Mouse (Mus musculus): ENCODE measurements around the gene Eif2ak4. TPM values are rescaled to one million over a fixed set of nuclear protein-coding genes. Genes with fewer than 3 reads are reported as not detected.

Gene Eif2ak4
- total and polyA plus RNA-seq, 3 experiments = 16.1 to 22.3 (median 18.1) TPM

DNA sequence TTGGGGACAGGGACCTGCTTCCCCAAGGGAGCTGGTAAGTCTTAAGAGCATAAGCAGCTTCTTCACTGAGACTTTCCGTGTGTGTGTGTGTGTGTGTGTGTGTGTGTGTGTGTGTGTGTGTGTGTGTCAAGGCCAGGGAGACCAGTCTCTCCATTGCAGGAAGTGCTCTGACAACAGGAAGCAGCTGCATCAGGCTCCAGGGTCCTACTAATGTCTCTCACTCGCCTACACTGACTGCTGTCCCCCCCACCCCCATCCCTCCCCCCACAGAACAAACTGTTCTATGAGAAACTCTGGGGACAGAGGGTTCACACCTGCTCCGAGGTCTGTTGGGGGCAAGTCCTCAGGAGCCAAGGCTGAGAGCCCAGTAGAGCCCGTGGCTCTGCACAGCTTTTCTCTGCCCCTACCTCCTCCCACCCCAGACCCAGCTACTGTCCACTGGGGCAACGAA lies 102.9 kb downstream of the Eif2ak4 start (continued):
- TF ChIP-seq POLR2AphosphoS2 (IDR thresholded peaks at IDR 0.05; ENCODE audit: low read depth, low read length) (no peak), E2F4 (IDR thresholded peaks at IDR 0.05; ENCODE audit: insufficient replicate concordance, low read depth, low read length) (no peak), MAX (IDR thresholded peaks at IDR 0.05; ENCODE audit: low read length) (no peak; the same call in 1 of the 2 replicates), CTCF (conservative IDR thresholded peaks at IDR 0.05 in 1 of 2, IDR thresholded peaks at IDR 0.05 in 1 of 2; ENCODE audit: low read depth in 2 of 2, low read length in 2 of 2) (no peak)

GRCm38 (mm10) chr2:118491741-118492395 lies 103.5 kb downstream of the Eif2ak4 start:
- H3K4me1 ChIP-seq (ENCODE audit: control insufficient read depth in 1 of 2, insufficient read depth in 2 of 2) = peaks cover 24 to 48% of the 10 kb centered on the region in 2 experiments
- H3K36me3 ChIP-seq (replicated peaks in 1 of 2; ENCODE audit: control insufficient read depth in 1 of 2, insufficient read depth in 1 of 2, low read length in 1 of 2) = no peaks in the 10 kb centered on the region
- peaks cover 11% of the 10 kb centered on the region for H3K9me3 ChIP-seq (replicated peaks; ENCODE audit: low read length)
- no peak for DNase-seq (ENCODE audit: extremely low read depth)
- H3K79me2 ChIP-seq (replicated peaks; ENCODE audit: control insufficient read depth, extremely low read depth, insufficient read depth, poor library complexity, severe bottlenecking) = no peaks in the 10 kb centered on the region
- H3K4me2 ChIP-seq (ENCODE audit: insufficient read depth, low read depth, poor library complexity, severe bottlenecking) = no peak overlapping the region; the same call in 1 of the 2 replicates
- TF ChIP-seq ZNF384 (IDR thresholded peaks at IDR 0.05; ENCODE audit: low read depth, low read length) (no peak), CTCF (conservative IDR thresholded peaks at IDR 0.05 in 1 of 2, IDR thresholded peaks at IDR 0.05 in 1 of 2; ENCODE audit: low read depth in 2 of 2, low read length in 2 of 2) (no peak), ETS1 (conservative IDR thresholded peaks at IDR 0.05; ENCODE audit: low read depth, low read length) (no peak), TBP (conservative IDR thresholded peaks at IDR 0.05; ENCODE audit: low read depth, low read length) (no peak), NRF1 (IDR thresholded peaks at IDR 0.05; ENCODE audit: low read depth, low read length) (no peak), CHD2 (IDR thresholded peaks at IDR 0.05; ENCODE audit: low read length) (no peak), USF2 (conservative IDR thresholded peaks at IDR 0.05; ENCODE audit: low read depth, low read length) (no peak), SIN3A (IDR thresholded peaks at IDR 0.05; ENCODE audit: low read length) (no peak), KAT2A (IDR thresholded peaks at IDR 0.05; ENCODE audit: insufficient replicate concordance, low read length) (no peak), MAFK (IDR thresholded peaks at IDR 0.05; ENCODE audit: insufficient replicate concordance, low read length) (no peak), PAX5 (IDR thresholded peaks at IDR 0.05; ENCODE audit: low read length) (no peak), BHLHE40 (IDR thresholded peaks at IDR 0.05; ENCODE audit: low read depth, low read length) (no peak), UBTF (IDR thresholded peaks at IDR 0.05; ENCODE audit: low read depth, low read length) (no peak), HCFC1 (IDR thresholded peaks at IDR 0.05; ENCODE audit: low read depth, low read length) (no peak), POLR2AphosphoS2 (IDR thresholded peaks at IDR 0.05; ENCODE audit: low read depth, low read length) (no peak), ELF1 (IDR thresholded peaks at IDR 0.05; ENCODE audit: low read depth, low read length) (no peak), MAZ (IDR thresholded peaks at IDR 0.05; ENCODE audit: low read depth, low read length) (no peak)
- H3K27me3 ChIP-seq (replicated peaks) = peaks cover 5% of the 10 kb centered on the region
- H3K9ac ChIP-seq (ENCODE audit: insufficient read depth, low read depth) = no peak overlapping the region; the same call in 1 of the 2 replicates
- in situ Hi-C loops (cut with MboI; ENCODE audit: low pct_ligation_motif_present, low pct_unique_long_range_greater_than_20kb, low sequenced_read_pairs) (loop anchor here (25.0 kb wide), 2 partner anchors 245 to 395 kb away; partner anchors contain the start of genes Inafm2 and Plcb2), dilution Hi-C loops (cut with MboI; ENCODE audit: extremely low pct_ligation_motif_present, extremely low pct_unique_long_range_greater_than_20kb, low sequenced_read_pairs) (no loop called here)
- H3K27ac ChIP-seq (ENCODE audit: insufficient read depth, low read depth) = no peak overlapping the region
- no peak overlapping the region for H3K4me3 ChIP-seq (replicated peaks in 1 of 3; ENCODE audit: low read depth in 2 of 3, low read length in 2 of 3, poor library complexity in 1 of 3)
